Mouse (Mus musculus) MEL (cell line): ENCODE data around the gene Pxn. TPM values are rescaled to one million over a fixed set of nuclear protein-coding genes. Genes with fewer than 3 reads are reported as not detected.

Experiments
- DNase-seq: peaks from one replicate; pipeline ENCODE4 v3.0.0; 2011; ENCODE audit warnings: low read depth, low spot score
- H3K27ac ChIP-seq: 2 replicates; pipeline ENCODE4 v1.5.1; 2012; ENCODE audit warnings: low read depth, mild to moderate bottlenecking, control low read depth, low read length, moderate library complexity; ENCODE audit not compliant: control insufficient read depth
- H3K27me3 ChIP-seq, 2 experiments: fragments of 150-350 bp in 1 of 2; sonication (generic) in 1 of 2; 2 replicates each; pipeline ENCODE4 v1.6.1; 2012; ENCODE audit warnings: low read length in 2 of 2, mild to moderate bottlenecking in 2 of 2, improper control_type of control experiment in 1 of 2, moderate library complexity in 1 of 2; ENCODE audit not compliant: insufficient read depth in 2 of 2, control insufficient read depth in 1 of 2
- H3K36me3 ChIP-seq, 2 experiments: 2 replicates each; pipeline ENCODE4 v1.6.1; 2012 to 2014; ENCODE audit warnings: low read length in 2 of 2, improper control_type of control experiment in 1 of 2, inconsistent platforms in 1 of 2, mild to moderate bottlenecking in 1 of 2; ENCODE audit not compliant: insufficient read depth in 2 of 2, control insufficient read depth in 1 of 2
- H3K4me1 ChIP-seq, 2 experiments: fragments of 150-350 bp in 1 of 2; sonication (generic) in 1 of 2; 2 replicates each; pipeline ENCODE4 v1.6.1; 2012; ENCODE audit warnings: low read length in 2 of 2, improper control_type of control experiment in 1 of 2, mild to moderate bottlenecking in 1 of 2; ENCODE audit not compliant: insufficient read depth in 2 of 2, control insufficient read depth in 1 of 2
- H3K4me3 ChIP-seq, 2 experiments: fragments of 150-350 bp in 1 of 2; sonication (generic) in 1 of 2; 2 replicates each; pipeline ENCODE4 v1.5.1; 2012; ENCODE audit warnings: low read depth in 2 of 2, low read length in 2 of 2, mild to moderate bottlenecking in 2 of 2, moderate library complexity in 2 of 2, control low read depth in 1 of 2, improper control_type of control experiment in 1 of 2; ENCODE audit not compliant: control insufficient read depth in 1 of 2, insufficient read depth in 1 of 2
- H3K79me2 ChIP-seq: 2 replicates; pipeline ENCODE4 v1.6.1; 2012; ENCODE audit warnings: mild to moderate bottlenecking, low read length, moderate library complexity; ENCODE audit not compliant: control insufficient read depth, poor library complexity, insufficient read depth
- H3K9ac ChIP-seq: 2 replicates; pipeline ENCODE4 v1.6.1; 2012; ENCODE audit warnings: low read depth, mild to moderate bottlenecking, control low read depth, low read length, moderate library complexity; ENCODE audit not compliant: control insufficient read depth, poor library complexity, severe bottlenecking
- H3K9me3 ChIP-seq: fragments of 150-350 bp; sonication (generic); replicated peaks from 2 replicates; pipeline ENCODE4 v1.6.1; 2012; ENCODE audit warnings: mild to moderate bottlenecking, low read length, improper control_type of control experiment, moderate library complexity; ENCODE audit not compliant: insufficient read depth
- CHD1 ChIP-seq: IDR thresholded peaks from 2 replicates; pipeline ENCODE4 v1.6.1; 2012; ENCODE audit warnings: low read depth, mild to moderate bottlenecking, inconsistent platforms, low read length, improper control_type of control experiment
- CHD2 ChIP-seq: IDR thresholded peaks from 2 replicates; pipeline ENCODE4 v1.6.1; 2011; ENCODE audit warnings: low read length, improper control_type of control experiment
- CTCF ChIP-seq, 3 experiments: IDR thresholded peaks in 2 of 3; conservative IDR thresholded peaks in 1 of 3; 2 replicates each; pipeline ENCODE4 v1.5.1; 2011 to 2012; ENCODE audit warnings: low read length in 3 of 3, low read depth in 2 of 3, mild to moderate bottlenecking in 2 of 3, improper control_type of control experiment in 1 of 3, inconsistent platforms in 1 of 3, mixed read lengths in 1 of 3, moderate library complexity in 1 of 3; ENCODE audit not compliant: control insufficient read depth in 1 of 3, insufficient read depth in 1 of 3, poor library complexity in 1 of 3, severe bottlenecking in 1 of 3
- E2F4 ChIP-seq: IDR thresholded peaks from 2 replicates; pipeline ENCODE4 v1.6.1; 2011; ENCODE audit warnings: low read depth, low read length, improper control_type of control experiment, borderline replicate concordance
- ELF1 ChIP-seq: IDR thresholded peaks from 2 replicates; pipeline ENCODE4 v1.6.1; 2014; ENCODE audit warnings: low read depth, mild to moderate bottlenecking, inconsistent platforms, low read length, improper control_type of control experiment, moderate library complexity
- EP300 ChIP-seq, 2 experiments: IDR thresholded peaks; 2 replicates each; pipeline ENCODE4 v1.6.1; 2011; ENCODE audit warnings: improper control_type of control experiment in 2 of 2, low read length in 2 of 2, low read depth in 1 of 2, mild to moderate bottlenecking in 1 of 2
- ETS1 ChIP-seq: IDR thresholded peaks from 2 replicates; pipeline ENCODE4 v1.6.1; 2012; ENCODE audit warnings: low read depth, mild to moderate bottlenecking, inconsistent platforms, low read length, improper control_type of control experiment, moderate library complexity
- GABPA ChIP-seq: IDR thresholded peaks from 2 replicates; pipeline ENCODE4 v1.6.1; 2012; ENCODE audit warnings: low read depth, mild to moderate bottlenecking, inconsistent platforms, low read length, improper control_type of control experiment, moderate library complexity
- GATA1 ChIP-seq: IDR thresholded peaks from 2 replicates; pipeline ENCODE4 v1.6.1; 2011; ENCODE audit warnings: low read depth, low read length, improper control_type of control experiment
- HCFC1 ChIP-seq: IDR thresholded peaks from 2 replicates; pipeline ENCODE4 v1.6.1; 2012; ENCODE audit warnings: low read depth, mild to moderate bottlenecking, inconsistent platforms, low read length, improper control_type of control experiment, moderate library complexity
- KAT2A ChIP-seq: conservative IDR thresholded peaks from 2 replicates; pipeline ENCODE4 v1.6.1; 2012; ENCODE audit warnings: low read depth, low read length, improper control_type of control experiment, inconsistent platforms
- MAZ ChIP-seq: IDR thresholded peaks from 2 replicates; pipeline ENCODE4 v1.6.1; 2012; ENCODE audit warnings: low read depth, mild to moderate bottlenecking, inconsistent platforms, low read length, improper control_type of control experiment
- MYC ChIP-seq: IDR thresholded peaks from 2 replicates; pipeline ENCODE4 v1.6.1; 2011; ENCODE audit warnings: low read depth, mild to moderate bottlenecking, low read length, improper control_type of control experiment, moderate library complexity
- NRF1 ChIP-seq: IDR thresholded peaks from 2 replicates; pipeline ENCODE4 v1.6.1; 2014; ENCODE audit warnings: low read depth, mild to moderate bottlenecking, inconsistent platforms, low read length, improper control_type of control experiment, moderate library complexity; ENCODE audit not compliant: poor library complexity, insufficient read depth, severe bottlenecking
- POLR2A ChIP-seq, 2 experiments: IDR thresholded peaks; 2 replicates each; pipeline ENCODE4 v1.6.1; 2011 to 2012; ENCODE audit warnings: low read length in 2 of 2, mild to moderate bottlenecking in 2 of 2, control low read depth in 1 of 2, improper control_type of control experiment in 1 of 2, low read depth in 1 of 2, moderate library complexity in 1 of 2; ENCODE audit not compliant: control insufficient read depth in 1 of 2, insufficient read depth in 1 of 2, poor library complexity in 1 of 2
- POLR2AphosphoS2 ChIP-seq: IDR thresholded peaks from 2 replicates; pipeline ENCODE4 v1.6.1; 2011; ENCODE audit warnings: low read length, improper control_type of control experiment
- POLR2AphosphoS5 ChIP-seq: IDR thresholded peaks from 2 replicates; pipeline ENCODE4 v1.6.1; 2012; ENCODE audit warnings: low read depth, borderline replicate concordance, mild to moderate bottlenecking, inconsistent platforms, low read length, moderate library complexity, mixed read lengths
- RCOR1 ChIP-seq: IDR thresholded peaks from 2 replicates; pipeline ENCODE4 v1.6.1; 2012; ENCODE audit warnings: low read depth, mild to moderate bottlenecking, inconsistent platforms, low read length, improper control_type of control experiment
- SIN3A ChIP-seq: IDR thresholded peaks from 2 replicates; pipeline ENCODE4 v1.6.1; 2012; ENCODE audit warnings: low read length, improper control_type of control experiment, inconsistent platforms
- UBTF ChIP-seq: IDR thresholded peaks from 2 replicates; pipeline ENCODE4 v1.6.1; 2012; ENCODE audit warnings: low read depth, mild to moderate bottlenecking, inconsistent platforms, low read length, improper control_type of control experiment, moderate library complexity, borderline replicate concordance; ENCODE audit not compliant: insufficient read depth
- USF2 ChIP-seq, 2 experiments: IDR thresholded peaks; 2 replicates each; pipeline ENCODE4 v1.6.1; 2011 to 2012; ENCODE audit warnings: improper control_type of control experiment in 2 of 2, low read length in 2 of 2, borderline replicate concordance in 1 of 2, inconsistent platforms in 1 of 2, low read depth in 1 of 2, mild to moderate bottlenecking in 1 of 2; ENCODE audit not compliant: insufficient read depth in 1 of 2
- ZC3H11A ChIP-seq: IDR thresholded peaks from 2 replicates; pipeline ENCODE4 v1.6.1; 2012; ENCODE audit warnings: low read depth, mild to moderate bottlenecking, inconsistent platforms, low read length, improper control_type of control experiment
- ZKSCAN1 ChIP-seq: IDR thresholded peaks from 2 replicates; pipeline ENCODE4 v1.6.1; 2012; ENCODE audit warnings: low read depth, mild to moderate bottlenecking, inconsistent platforms, low read length, improper control_type of control experiment, moderate library complexity
- ZMIZ1 ChIP-seq: IDR thresholded peaks from 2 replicates; pipeline ENCODE4 v1.6.1; 2012; ENCODE audit warnings: low read depth, mild to moderate bottlenecking, inconsistent platforms, low read length, improper control_type of control experiment, moderate library complexity
- ZNF384 ChIP-seq: IDR thresholded peaks from 2 replicates; pipeline ENCODE4 v1.6.1; 2012; ENCODE audit warnings: low read depth, mild to moderate bottlenecking, inconsistent platforms, low read length, improper control_type of control experiment
- polyA plus RNA-seq, 2 experiments: library from polyadenylated mRNA; stranded (reverse) in 1 of 2; unstranded in 1 of 2; fragments of >175 nt in 1 of 2; fragments of >200 nt in 1 of 2; gene quantifications; 2 replicates each; pipeline versions ENCODE4 v1.2.1 to v1.2.4; 2012; ENCODE audit warnings: low replicate concordance in 2 of 2, low read depth in 1 of 2; ENCODE audit not compliant: insufficient read length in 2 of 2, insufficient read depth in 1 of 2, missing spikeins in 1 of 2
- total RNA-seq: library from RNA; depleted of rRNA; stranded (reverse); fragments of 300-350 nt; gene quantifications from 2 replicates; pipeline ENCODE4 v1.2.3, GENCODE M21; 2012

The Pxn gene
- total and polyA plus RNA-seq, 3 experiments, result 15.2 to 167 (median 29.2) TPM

GRCm38 (mm10) chr5:115586166-115586565, 79.7 kb downstream of the Pxn start:
- Histone ChIP-seq H3K36me3 (peaks cover 0 to 4% of the 10 kb centered on the region in 2 experiments; a peak in 1 of 4 replicates), H3K4me3 (no peak overlapping the region), H3K79me2 (no peaks in the 10 kb centered on the region), H3K27me3 (no peaks in the 10 kb centered on the region), H3K9me3 (no peaks in the 10 kb centered on the region), H3K4me1 (no peaks in the 10 kb centered on the region), H3K9ac (no peak overlapping the region), H3K27ac (no peak overlapping the region)
- no peak for DNase-seq
- no peak for TF ChIP-seq MYC
- TF ChIP-seq EP300 (IDR thresholded peaks at IDR 0.05; ENCODE audit: low read depth in 1 of 2, low read length in 2 of 2), result no peak
- no peak for TF ChIP-seq ZC3H11A
- TF ChIP-seq ETS1, result no peak
- TF ChIP-seq MAZ, result no peak
- TF ChIP-seq ZKSCAN1, result no peak
- no peak for TF ChIP-seq E2F4
- no peak for TF ChIP-seq CHD1
- no peak for TF ChIP-seq ZMIZ1
- no peak for TF ChIP-seq POLR2AphosphoS2

GRCm38 (mm10) chr5:115586780-115587179, 80.3 kb downstream of the Pxn start:
- H3K9ac ChIP-seq, result no peak overlapping the region
- H3K4me1 ChIP-seq, result no peaks in the 10 kb centered on the region
- H3K27me3 ChIP-seq, result no peaks in the 10 kb centered on the region
- peaks cover 0 to 8% of the 10 kb centered on the region in 2 experiments; a peak in 2 of 4 replicates for H3K36me3 ChIP-seq
- H3K4me3 ChIP-seq, result no peak overlapping the region
- no peak for DNase-seq
- no peaks in the 10 kb centered on the region for H3K9me3 ChIP-seq
- H3K79me2 ChIP-seq, result no peaks in the 10 kb centered on the region
- no peak overlapping the region for H3K27ac ChIP-seq
- TF ChIP-seq RCOR1 (no peak), HCFC1 (no peak), ZC3H11A (no peak), ZNF384 (no peak), GABPA (no peak), GATA1 (no peak), POLR2AphosphoS5 (no peak), SIN3A (no peak), KAT2A (no peak), NRF1 (no peak), POLR2A (IDR thresholded peaks at IDR 0.05; ENCODE audit: control insufficient read depth in 1 of 2, insufficient read depth in 1 of 2, low read depth in 1 of 2, low read length in 2 of 2, poor library complexity in 1 of 2) (no peak), CHD2 (no peak), USF2 (IDR thresholded peaks at IDR 0.05; ENCODE audit: borderline replicate concordance in 1 of 2, insufficient read depth in 1 of 2, low read depth in 1 of 2, low read length in 2 of 2) (no peak), CTCF (IDR thresholded peaks at IDR 0.05 in 2 of 3, conservative IDR thresholded peaks at IDR 0.05 in 1 of 3; ENCODE audit: control insufficient read depth in 1 of 3, insufficient read depth in 1 of 3, low read depth in 2 of 3, low read length in 3 of 3, poor library complexity in 1 of 3, severe bottlenecking in 1 of 3) (no peak), EP300 (IDR thresholded peaks at IDR 0.05; ENCODE audit: low read depth in 1 of 2, low read length in 2 of 2) (no peak), ETS1 (no peak), UBTF (no peak), MAZ (no peak), MYC (no peak), ELF1 (no peak)
